Mouse (Mus musculus) hindbrain, embryonic 14.5 days (tissue): ENCODE data around the gene Klhdc2. TPM values are rescaled to one million over a fixed set of nuclear protein-coding genes. Genes with fewer than 3 reads are reported as not detected.

Source experiments
- ATAC-seq: fragments of 200-750 bp; cut with Nextera tagmentation; 2 replicates; pipeline ENCODE4 v1.8.0; 2017; ENCODE audit warnings: moderate number of reproducible peaks, mild to moderate bottlenecking, moderate TSS enrichment, moderate library complexity; ENCODE audit not compliant: low FRiP score
- DNase-seq: peaks from one replicate; pipeline ENCODE4 v3.0.0-alpha.2; 2015; ENCODE audit warnings: low spot score
- H3K27ac ChIP-seq: fragments of 300-500 bp; sonication (generic); 2 replicates; pipeline ENCODE4 v1.5.1; 2014; ENCODE audit warnings: mild to moderate bottlenecking, moderate library complexity
- H3K27me3 ChIP-seq: fragments of 300-500 bp; sonication (generic); 2 replicates; pipeline ENCODE4 v1.6.1; 2014; ENCODE audit warnings: mild to moderate bottlenecking, low read length, mixed read lengths; ENCODE audit not compliant: control insufficient read depth, insufficient read depth
- H3K36me3 ChIP-seq: fragments of 300-500 bp; sonication (generic); replicated peaks from 2 replicates; pipeline ENCODE4 v1.6.1; 2014; ENCODE audit not compliant: control insufficient read depth, insufficient read depth
- H3K4me1 ChIP-seq: fragments of 300-500 bp; sonication (generic); replicated peaks from 2 replicates; pipeline ENCODE4 v1.6.1; 2014; ENCODE audit warnings: antibody characterized with exemption, low read length, mixed read lengths; ENCODE audit not compliant: control insufficient read depth, insufficient read depth
- H3K4me2 ChIP-seq: fragments of 300-500 bp; sonication (generic); replicated peaks from 2 replicates; pipeline ENCODE4 v1.6.1; 2014; ENCODE audit warnings: mild to moderate bottlenecking, moderate library complexity
- H3K4me3 ChIP-seq: fragments of 300-500 bp; sonication (generic); replicated peaks from 2 replicates; pipeline ENCODE4 v1.5.1; 2014; ENCODE audit warnings: mild to moderate bottlenecking, low read length
- H3K9ac ChIP-seq: fragments of 300-500 bp; sonication (generic); 2 replicates; pipeline ENCODE4 v1.6.1; 2014
- H3K9me3 ChIP-seq: fragments of 300-500 bp; sonication (generic); 2 replicates; pipeline ENCODE4 v1.6.1; 2016; ENCODE audit warnings: low read length; ENCODE audit not compliant: control insufficient read depth
- WGBS: fragments of 180-500 bp; shearing (Covaris S2); extraction: QIAGEN DNeasy Blood & Tissue Kit; methylation state at CpG from one replicate; pipeline ENCODE4 v1.1.7; 2014; 5-methylcytosine and 5-hydroxymethylcytosine counted together
- polyA plus RNA-seq: library from polyadenylated mRNA; unstranded; fragments of >200 nt; fragmentation: Nextera tagmentation; extraction: Ambion mirVana; gene quantifications from 2 replicates; pipeline ENCODE4 v1.2.1, GENCODE M21; 2014

Gene Klhdc2
- polyA plus RNA-seq, 1 experiment from 2014 or later, result 286 TPM

DNA sequence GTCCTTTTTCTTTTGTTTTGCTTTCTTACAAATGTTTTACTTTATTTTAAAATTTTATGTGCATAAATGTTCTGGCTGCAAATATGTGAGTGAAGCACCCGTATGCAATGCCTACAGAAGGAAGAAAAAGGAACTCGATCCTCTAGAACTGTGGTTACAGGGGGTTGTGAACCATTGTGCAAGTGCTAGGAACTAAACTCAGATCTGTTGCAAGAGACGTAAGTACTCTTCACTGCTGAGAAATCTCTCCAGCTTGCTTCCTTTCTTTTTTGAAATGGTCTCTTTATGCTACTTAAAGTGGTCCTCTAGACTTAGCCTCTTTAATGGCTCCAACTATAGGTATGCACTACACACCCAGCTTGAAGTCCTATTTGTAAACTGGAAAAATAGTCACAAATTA is 34.7 kb downstream of the Klhdc2 start:
- DNase-seq (no peak), ATAC-seq (no peak)
- no peak overlapping the region for H3K4me2 ChIP-seq
- no peak overlapping the region for H3K27ac ChIP-seq
- no peak overlapping the region for H3K4me3 ChIP-seq
- no peaks in the 10 kb centered on the region for H3K4me1 ChIP-seq
- H3K9ac ChIP-seq, result no peak overlapping the region
- 97% methylated on average over 3 of the region's 3 CpGs for WGBS
- H3K9me3 ChIP-seq, result no peaks in the 10 kb centered on the region
- no peaks in the 10 kb centered on the region for H3K27me3 ChIP-seq
- H3K36me3 ChIP-seq, result peaks cover 92% of the 10 kb centered on the region

DNA sequence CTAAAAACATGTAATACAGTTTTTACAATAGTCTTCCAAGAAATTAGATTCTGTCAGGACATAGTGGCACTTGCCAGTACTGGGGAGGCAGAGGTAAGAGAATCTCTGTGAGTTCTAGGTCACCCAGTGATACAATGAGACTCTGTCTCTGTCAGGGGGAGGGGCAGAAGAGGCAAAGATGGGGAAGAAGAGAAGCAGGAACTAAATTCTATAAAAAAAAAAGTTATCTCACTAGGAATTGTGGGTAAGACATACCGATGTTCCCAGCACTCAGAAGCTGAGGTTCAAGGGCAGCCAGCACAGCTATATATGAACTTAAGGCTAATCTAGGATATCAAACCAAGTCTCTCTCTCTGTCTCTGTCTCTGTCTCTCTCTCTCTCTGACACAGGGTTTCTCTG is 35.7 kb downstream of the Klhdc2 start:
- 85% methylated on average over 1 of the region's 1 CpGs for WGBS
- Histone ChIP-seq H3K4me1 (no peaks in the 10 kb centered on the region), H3K27ac (no peak overlapping the region), H3K4me2 (no peak overlapping the region), H3K27me3 (no peaks in the 10 kb centered on the region), H3K36me3 (peaks cover 92% of the 10 kb centered on the region), H3K9me3 (no peaks in the 10 kb centered on the region), H3K4me3 (no peak overlapping the region), H3K9ac (no peak overlapping the region)
- ATAC-seq, result no peak
- DNase-seq, result no peak

DNA sequence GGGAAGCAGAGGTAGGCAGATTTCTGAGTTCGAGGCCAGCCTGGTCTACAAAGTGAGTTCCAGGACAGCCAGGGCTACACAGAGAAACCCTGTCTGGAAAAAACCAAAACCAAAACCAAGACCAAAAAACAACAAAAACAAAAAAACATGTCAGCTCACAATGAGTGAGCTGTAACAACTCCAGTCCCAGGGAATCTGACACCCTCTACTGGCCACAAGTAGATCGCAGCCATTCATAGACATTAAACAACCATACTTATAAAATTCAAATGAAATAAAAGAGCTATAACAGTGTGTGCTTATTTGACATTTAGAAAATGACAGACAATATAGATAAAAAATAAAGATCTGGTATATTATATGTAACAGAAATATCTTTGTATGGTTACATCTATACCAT is 37.1 kb downstream of the Klhdc2 start:
- Histone ChIP-seq H3K9ac (no peak overlapping the region), H3K9me3 (no peaks in the 10 kb centered on the region), H3K4me3 (no peak overlapping the region), H3K27ac (no peak overlapping the region), H3K4me1 (no peaks in the 10 kb centered on the region), H3K4me2 (no peak overlapping the region), H3K27me3 (no peaks in the 10 kb centered on the region), H3K36me3 (peaks cover 93% of the 10 kb centered on the region)
- WGBS, result 91% methylated on average over 2 of the region's 2 CpGs
- no peak for ATAC-seq
- peak; percentile 49 for DNase-seq

DNA sequence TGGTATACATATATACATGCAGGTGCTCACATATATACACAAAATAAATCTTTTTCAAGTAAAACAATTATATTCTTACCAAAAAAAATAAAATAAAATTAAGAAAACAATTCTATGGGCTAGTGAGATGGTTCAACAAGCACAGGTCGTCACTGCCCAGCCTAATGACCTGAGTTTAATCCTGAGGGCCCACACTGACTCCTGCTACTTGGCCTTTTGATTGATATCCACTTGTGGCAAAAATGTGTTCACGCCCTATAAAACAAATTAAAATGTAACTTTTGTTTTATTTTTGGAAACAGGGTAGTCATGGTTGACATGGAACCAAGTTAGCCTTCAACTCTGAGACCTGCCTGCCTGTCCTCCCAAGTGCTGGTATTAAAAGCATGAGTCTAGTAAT is 53.4 kb downstream of the Klhdc2 start:
- Histone ChIP-seq H3K4me1 (no peaks in the 10 kb centered on the region), H3K27me3 (no peaks in the 10 kb centered on the region), H3K9me3 (no peaks in the 10 kb centered on the region), H3K27ac (no peak overlapping the region), H3K4me3 (no peak overlapping the region), H3K4me2 (no peak overlapping the region), H3K9ac (no peak overlapping the region), H3K36me3 (peaks cover 93% of the 10 kb centered on the region)
- ATAC-seq (no peak), DNase-seq (no peak)
- WGBS, result 96% methylated on average over 2 of the region's 2 CpGs

DNA sequence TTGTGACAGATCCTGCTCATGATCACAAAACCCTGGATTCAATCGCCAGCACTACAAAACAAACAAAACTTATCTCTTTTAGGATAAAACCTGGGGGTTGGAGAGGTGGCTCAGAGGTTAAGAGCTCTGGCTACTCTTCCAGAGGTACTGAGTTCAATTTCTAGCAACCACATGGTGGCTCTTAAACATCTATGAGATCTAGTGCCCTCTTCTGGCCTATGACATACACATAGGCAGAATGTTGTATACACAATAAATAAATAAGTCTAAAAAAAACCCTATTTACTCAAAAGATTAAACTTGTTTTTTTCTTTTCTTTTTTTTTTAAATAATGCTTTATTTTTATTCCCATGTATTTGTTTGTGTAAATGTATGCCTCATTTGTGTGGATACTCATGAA is 55.2 kb downstream of the Klhdc2 start:
- WGBS, result 97% methylated on average over 1 of the region's 1 CpGs
- no peak overlapping the region for H3K27ac ChIP-seq
- no peaks in the 10 kb centered on the region for H3K27me3 ChIP-seq
- H3K9ac ChIP-seq, result no peak overlapping the region
- no peak overlapping the region for H3K4me2 ChIP-seq
- H3K36me3 ChIP-seq, result peaks cover 82% of the 10 kb centered on the region
- DNase-seq (no peak), ATAC-seq (no peak)
- no peaks in the 10 kb centered on the region for H3K9me3 ChIP-seq
- H3K4me3 ChIP-seq, result no peak overlapping the region
- H3K4me1 ChIP-seq, result peaks cover 7% of the 10 kb centered on the region; the same call in 1 of the 2 replicates

DNA sequence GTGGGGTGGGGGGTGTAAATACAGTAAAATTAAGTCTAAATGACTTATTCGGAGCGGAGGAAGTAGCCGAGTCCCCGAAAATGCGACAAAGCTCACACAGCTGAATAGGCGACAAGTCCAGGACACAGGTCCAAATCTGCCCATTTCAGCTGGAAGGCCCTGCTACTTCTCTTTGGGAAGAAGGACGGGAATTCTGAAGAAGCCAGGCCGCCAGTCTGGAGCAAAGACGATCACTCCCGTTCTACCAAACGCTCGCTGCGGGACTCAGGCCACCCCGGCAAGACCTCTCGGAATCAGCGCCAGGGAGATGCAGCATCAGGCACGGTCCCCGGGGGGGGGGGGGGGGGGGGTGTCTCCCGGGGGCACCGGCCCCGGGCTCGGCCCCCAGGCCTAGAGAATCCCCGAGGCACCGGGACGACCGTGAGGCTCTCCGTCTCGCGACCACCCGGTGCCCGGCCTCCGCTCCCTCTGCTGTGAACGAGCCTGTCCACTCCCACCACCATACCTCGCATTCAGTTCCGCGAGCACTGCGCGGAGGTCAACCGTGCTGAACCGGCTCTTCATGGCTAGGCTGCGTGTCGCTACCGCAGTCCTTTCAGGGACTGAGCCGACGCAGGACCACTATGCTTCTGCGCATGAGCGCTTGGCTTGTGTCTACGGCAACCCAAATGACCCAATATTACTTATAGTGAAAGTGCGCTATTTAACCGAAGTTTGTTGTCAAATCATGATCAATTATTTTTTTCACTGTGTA is 60.2 kb downstream of the Klhdc2 start, which contains the start of gene Nemf:
Gene Nemf, minus strand, starts transcription at position 620 of the 754 bp plus-strand sequence.
- 1% methylated on average over 49 of the region's 50 CpGs for WGBS
- H3K36me3 ChIP-seq, result peaks cover 35% of the 10 kb centered on the region
- peak within 1 kb of the TSS; percentile 83 for H3K4me3 ChIP-seq
- H3K4me2 ChIP-seq, result peak within 1 kb of the TSS; percentile 95
- peak; percentile 91 for DNase-seq
- H3K27ac ChIP-seq, result peak within 1 kb of the TSS; percentile 82
- H3K9ac ChIP-seq, result peak within 1 kb of the TSS; percentile 81
- no peaks in the 10 kb centered on the region for H3K9me3 ChIP-seq
- no peaks in the 10 kb centered on the region for H3K27me3 ChIP-seq
- peaks cover 11% of the 10 kb centered on the region; the same call in 1 of the 2 replicates for H3K4me1 ChIP-seq
- ATAC-seq, result peak; percentile 67

DNA sequence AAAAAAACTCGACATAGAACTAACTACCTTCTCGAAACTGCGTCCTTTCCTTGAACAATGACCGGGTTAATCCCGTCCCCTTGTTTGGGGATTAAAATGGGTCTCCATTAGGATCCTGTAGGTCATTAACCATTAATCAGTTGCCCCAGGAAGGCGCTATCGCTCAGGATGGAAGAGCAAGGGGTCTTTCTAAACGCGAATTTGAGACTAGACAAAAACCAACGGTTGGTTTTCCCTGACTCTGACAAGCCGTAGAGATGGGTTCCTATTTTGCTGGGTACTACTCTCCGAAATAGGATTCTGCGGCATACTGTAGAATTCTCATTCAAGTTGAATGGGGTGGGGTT is 60.8 kb downstream of the Klhdc2 start:
- WGBS, result 6% methylated on average over 13 of the region's 13 CpGs
- Histone ChIP-seq H3K36me3 (peaks cover 30% of the 10 kb centered on the region), H3K9ac (peak overlapping the region; percentile 81; the same call in 1 of the 2 replicates), H3K4me3 (peak overlapping the region; percentile 83), H3K4me2 (peak overlapping the region; percentile 95), H3K9me3 (no peaks in the 10 kb centered on the region), H3K27me3 (no peaks in the 10 kb centered on the region), H3K27ac (no peak overlapping the region), H3K4me1 (peaks cover 11% of the 10 kb centered on the region; the same call in 1 of the 2 replicates)
- DNase-seq (no peak), ATAC-seq (no peak)

Other genes starting within 250 kb of the Klhdc2 start
- gene Rps29, start 137.5 kb upstream of the Klhdc2 start, polyA plus RNA-seq, result 1,041 and 1,286 TPM in 2 replicates
- 2.2 and 4.7 TPM in 2 replicates for gene Lrr1, start 127.9 kb upstream of the Klhdc2 start, polyA plus RNA-seq
- gene Rpl36al, start 112.6 kb upstream of the Klhdc2 start, polyA plus RNA-seq, result 362 and 438 TPM in 2 replicates
- gene Mgat2, start 112.5 kb upstream of the Klhdc2 start, polyA plus RNA-seq, result 41.1 and 45.4 TPM in 2 replicates
- gene Gm49383, start 99.6 kb upstream of the Klhdc2 start, polyA plus RNA-seq, result 12.7 and 15.3 TPM in 2 replicates
- gene Dnaaf2, start 98.3 kb upstream of the Klhdc2 start, polyA plus RNA-seq, result 5.7 and 7.0 TPM in 2 replicates
- 10.4 and 12.5 TPM in 2 replicates for gene Gm49384, start 92.4 kb upstream of the Klhdc2 start, polyA plus RNA-seq
- 4.2 and 4.5 TPM in 2 replicates for gene Pole2, start 68.5 kb upstream of the Klhdc2 start, polyA plus RNA-seq
- 13.7 and 17.2 TPM in 2 replicates for gene Klhdc1, start 55.5 kb upstream of the Klhdc2 start, polyA plus RNA-seq
- gene Nemf, start 60.5 kb downstream of the Klhdc2 start, polyA plus RNA-seq, result 77.2 and 80.9 TPM in 2 replicates
- gene Arf6, start 75.5 kb downstream of the Klhdc2 start, polyA plus RNA-seq, result 34.5 and 36.5 TPM in 2 replicates
- 1.4 and 1.7 TPM in 2 replicates for gene Gm9887, start 75.8 kb downstream of the Klhdc2 start, polyA plus RNA-seq